Mouse (Mus musculus) thymus, adult 2 months (tissue): Measurements from ENCODE around the gene Phpt1. TPM values are rescaled to one million over a fixed set of nuclear protein-coding genes. Genes with fewer than 3 reads are reported as not detected.

Experiments used
- DNase-seq: peaks from one replicate; pipeline ENCODE4 v3.0.0; 2021
- H3K27ac ChIP-seq: fragments of 200-500 bp; 2 replicates; pipeline ENCODE4 v1.5.1; 2012; ENCODE audit warnings: low read length, control low read depth; ENCODE audit not compliant: control insufficient read depth, insufficient read depth
- H3K27me3 ChIP-seq: fragments of 200-500 bp; 2 replicates; pipeline ENCODE4 v1.6.1; 2012; ENCODE audit warnings: mild to moderate bottlenecking, low read length, moderate library complexity, mixed read lengths; ENCODE audit not compliant: control insufficient read depth, insufficient read depth
- H3K36me3 ChIP-seq: fragments of 200-500 bp; 2 replicates; pipeline ENCODE4 v1.6.1; 2012; ENCODE audit warnings: mild to moderate bottlenecking, low read length, moderate library complexity; ENCODE audit not compliant: control insufficient read depth, insufficient read depth
- H3K4me1 ChIP-seq: fragments of 200-500 bp; replicated peaks from 2 replicates; pipeline ENCODE4 v1.6.1; 2012; ENCODE audit warnings: low read length; ENCODE audit not compliant: control insufficient read depth, insufficient read depth
- H3K4me3 ChIP-seq: fragments of 200-500 bp; 2 replicates; pipeline ENCODE4 v1.5.1; 2012; ENCODE audit warnings: mild to moderate bottlenecking, low read length, control low read depth, moderate library complexity; ENCODE audit not compliant: control insufficient read depth, insufficient read depth
- CTCF ChIP-seq: fragments of 200-500 bp; IDR thresholded peaks from 2 replicates; pipeline ENCODE4 v1.5.1; 2012; ENCODE audit warnings: mild to moderate bottlenecking, control low read depth, low read length, moderate library complexity, borderline replicate concordance; ENCODE audit not compliant: control insufficient read depth, poor library complexity, insufficient read depth; ENCODE audit errors: extremely low read depth
- POLR2A ChIP-seq: fragments of 200-500 bp; IDR thresholded peaks from 2 replicates; pipeline ENCODE4 v1.6.1; 2012; ENCODE audit warnings: mild to moderate bottlenecking, low read length, control low read depth, moderate library complexity; ENCODE audit not compliant: control insufficient read depth, poor library complexity, insufficient read depth; ENCODE audit errors: extremely low read depth
- WGBS: fragments of 180-500 bp; shearing (Covaris S2); methylation state at CpG from one replicate; pipeline ENCODE4 v1.1.7; 2018; 5-methylcytosine and 5-hydroxymethylcytosine counted together
- polyA plus RNA-seq: library from polyadenylated mRNA; depleted of rRNA; stranded (reverse); fragments of >200 nt; gene quantifications from 2 replicates; pipeline ENCODE4 v1.2.3, GENCODE M21; 2012

Phpt1 gene
- polyA plus RNA-seq, 1 experiment = 94.7 TPM

DNA sequence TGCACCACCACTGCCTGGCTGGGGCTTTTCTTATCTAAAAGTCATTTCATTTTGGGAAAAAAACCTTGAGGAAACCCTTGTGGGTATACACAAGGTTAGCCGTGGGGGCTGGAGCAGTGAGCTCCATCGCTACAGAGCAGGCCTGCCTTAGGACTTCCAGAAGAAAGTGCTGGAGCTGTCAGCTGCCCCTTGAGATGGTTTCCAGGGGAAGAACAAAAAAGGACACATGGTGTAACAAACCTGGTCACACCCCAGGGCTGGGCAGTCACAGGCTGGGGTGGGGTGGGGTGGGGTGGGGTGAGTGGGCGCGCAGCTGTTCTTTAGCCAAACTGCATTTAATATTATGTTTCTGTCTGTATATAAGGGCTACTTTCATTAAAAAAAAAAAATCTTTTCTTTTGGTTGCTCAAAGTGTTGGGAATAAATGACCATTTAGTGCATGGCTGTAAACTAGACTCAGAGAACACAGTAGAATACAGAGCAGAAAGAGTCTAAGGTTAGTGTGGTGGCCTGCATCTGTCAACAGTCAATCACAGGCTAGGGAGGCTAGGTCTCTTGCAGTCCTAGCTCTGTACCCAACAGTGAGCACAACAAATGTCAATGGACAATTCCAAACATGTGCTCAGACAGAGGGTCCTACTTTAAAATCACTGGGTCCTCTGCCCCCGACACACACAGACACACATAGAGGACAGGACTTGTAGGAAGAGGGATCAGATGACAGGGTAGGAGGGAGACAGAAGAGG, 21.9 kb upstream of the Phpt1 start:
- peaks cover 70% of the 10 kb centered on the region for H3K36me3 ChIP-seq
- 95% methylated on average over 5 of the region's 5 CpGs for WGBS
- no peaks in the 10 kb centered on the region for H3K4me1 ChIP-seq
- TF ChIP-seq CTCF (no peak), POLR2A (no peak)
- no peaks in the 10 kb centered on the region for H3K27me3 ChIP-seq
- no peak overlapping the region for H3K27ac ChIP-seq
- no peak overlapping the region for H3K4me3 ChIP-seq
- no peak for DNase-seq

DNA sequence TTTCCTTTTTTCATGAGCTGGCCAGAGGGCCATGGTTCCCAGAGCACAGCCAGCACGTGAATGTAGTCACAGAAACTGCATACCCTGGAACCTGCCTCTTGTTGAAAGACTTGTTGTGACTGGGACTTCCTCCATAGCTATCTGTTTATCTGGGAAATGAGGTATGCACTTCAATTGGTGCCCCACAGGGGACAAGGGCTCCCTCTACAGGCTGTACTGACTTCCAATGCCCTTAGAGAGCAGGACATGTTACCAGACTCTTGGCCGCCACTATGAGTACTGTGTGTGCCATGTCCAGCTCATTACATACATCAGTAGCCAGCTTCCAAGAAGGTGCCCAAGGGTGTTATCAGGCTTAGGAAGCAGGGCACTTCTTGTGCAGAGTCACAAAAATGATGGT, 16.8 kb upstream of the Phpt1 start:
- peak; percentile 47 for DNase-seq
- 87% methylated on average over 2 of the region's 2 CpGs for WGBS

DNA sequence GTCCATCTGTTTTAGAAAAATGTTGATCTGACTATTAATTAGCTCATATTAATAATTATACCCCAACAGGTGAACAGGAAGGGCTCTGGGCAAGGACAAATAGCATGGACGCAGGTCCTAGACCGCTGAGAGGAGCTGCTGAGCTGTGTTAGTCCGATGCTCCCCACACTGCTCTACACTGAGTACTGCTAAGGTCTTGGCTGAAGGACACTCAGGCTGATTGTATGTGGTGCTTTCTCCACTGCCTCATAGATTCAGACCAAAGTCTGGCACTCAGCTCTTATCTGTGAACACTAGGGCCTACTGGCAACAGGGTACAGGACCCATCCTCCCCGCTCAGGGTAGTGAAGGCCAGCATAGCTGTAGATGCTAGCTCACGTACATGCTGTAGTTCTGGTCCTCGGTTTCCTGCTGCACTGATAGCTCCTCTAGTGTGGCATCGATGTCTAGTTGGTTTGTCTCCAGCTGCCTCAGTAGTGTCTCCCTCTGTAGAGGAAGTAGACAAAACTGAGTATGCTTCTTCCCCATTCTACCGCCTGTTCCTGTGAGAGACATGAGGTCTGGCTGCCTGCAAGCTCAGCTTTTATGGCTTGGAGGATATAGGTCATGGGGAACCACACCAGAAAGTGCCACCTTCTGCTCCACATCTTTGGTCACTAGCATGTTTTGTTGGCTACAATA, 13.3 kb upstream of the Phpt1 start:
- Histone ChIP-seq H3K36me3 (peaks cover 13% of the 10 kb centered on the region), H3K27me3 (no peaks in the 10 kb centered on the region), H3K4me1 (no peaks in the 10 kb centered on the region), H3K27ac (no peak overlapping the region), H3K4me3 (no peak overlapping the region)
- WGBS = 81% methylated on average over 8 of the region's 8 CpGs
- TF ChIP-seq POLR2A = no peak
- TF ChIP-seq CTCF = no peak
- DNase-seq = no peak

More for the DNA sequence above, 16.8 kb upstream of the Phpt1 start:
- peaks cover 39% of the 10 kb centered on the region for H3K36me3 ChIP-seq
- H3K27me3 ChIP-seq = no peaks in the 10 kb centered on the region
- no peaks in the 10 kb centered on the region for H3K4me1 ChIP-seq
- no peak for TF ChIP-seq POLR2A
- no peak for TF ChIP-seq CTCF
- H3K4me3 ChIP-seq = no peak overlapping the region
- H3K27ac ChIP-seq = no peak overlapping the region

DNA sequence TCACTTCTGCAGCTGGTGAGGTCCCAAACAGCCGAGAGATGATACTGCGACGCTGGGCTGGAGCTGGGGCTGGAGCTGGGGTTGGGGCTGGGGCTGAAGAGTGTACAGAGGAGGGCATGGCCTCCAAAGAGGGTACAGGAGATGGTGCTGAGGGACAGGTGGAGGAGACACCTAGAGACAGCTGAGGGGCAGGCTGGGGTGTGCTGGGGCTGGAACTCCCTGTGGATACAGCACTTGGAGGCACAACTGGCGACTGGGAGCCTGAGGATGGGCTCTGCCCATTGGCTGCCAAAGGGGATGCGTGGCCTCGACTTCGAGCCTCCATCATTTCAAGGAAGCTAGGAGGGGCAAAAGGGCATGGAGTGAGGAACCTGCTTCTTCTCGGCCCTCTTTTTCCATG, 12.3 kb upstream of the Phpt1 start:
- H3K27ac ChIP-seq = no peak overlapping the region
- no peak for DNase-seq
- no peak overlapping the region for H3K4me3 ChIP-seq
- no peaks in the 10 kb centered on the region for H3K27me3 ChIP-seq
- H3K36me3 ChIP-seq = peaks cover 3% of the 10 kb centered on the region
- no peaks in the 10 kb centered on the region for H3K4me1 ChIP-seq
- TF ChIP-seq POLR2A (no peak), CTCF (no peak)
- 98% methylated on average over 8 of the region's 8 CpGs for WGBS

DNA sequence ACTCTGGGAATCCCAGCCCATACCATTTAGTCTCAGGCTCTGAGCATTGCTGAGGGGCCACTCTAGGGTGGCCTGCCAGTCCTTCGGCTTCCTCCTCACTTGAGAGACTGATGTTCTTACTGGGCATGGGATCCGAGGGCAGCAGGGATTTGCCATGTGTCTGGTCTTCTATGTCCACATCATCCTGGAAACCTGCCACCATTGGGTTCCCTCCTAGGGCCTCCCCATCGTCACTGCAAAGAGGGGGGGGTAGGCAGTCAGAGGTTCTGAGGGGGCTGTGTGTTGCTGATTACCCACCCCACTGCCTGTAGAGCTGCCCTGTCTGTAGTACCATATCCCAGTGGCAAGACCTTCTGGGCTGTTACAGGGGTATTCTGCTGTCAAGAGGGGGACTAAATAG, 10.6 kb upstream of the Phpt1 start:
- Histone ChIP-seq H3K4me3 (no peak overlapping the region), H3K27me3 (no peaks in the 10 kb centered on the region), H3K4me1 (peaks cover 12% of the 10 kb centered on the region), H3K36me3 (no peaks in the 10 kb centered on the region; the same call in 1 of the 2 replicates), H3K27ac (no peak overlapping the region)
- WGBS = 91% methylated on average over 3 of the region's 3 CpGs
- TF ChIP-seq POLR2A (no peak), CTCF (no peak)
- DNase-seq = no peak

DNA sequence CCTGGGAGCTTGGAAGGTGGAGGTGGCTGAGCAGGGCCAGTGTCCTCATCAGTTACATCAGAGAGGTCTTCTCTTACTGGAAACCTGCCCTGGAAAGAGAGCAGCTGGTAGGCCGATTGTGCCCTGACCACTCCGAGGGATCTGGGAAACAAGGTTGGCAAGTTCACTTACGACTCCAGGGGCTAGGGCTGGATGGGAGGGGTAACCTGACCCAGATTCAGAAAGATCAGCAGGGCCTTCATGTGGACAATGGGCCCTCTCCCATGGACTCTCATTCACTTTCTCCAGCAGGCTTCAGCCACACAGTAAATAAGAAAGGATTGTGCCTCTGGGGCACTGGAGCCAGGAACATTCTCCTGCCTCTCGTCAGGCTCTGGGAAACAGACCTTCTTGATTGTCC, 9.8 kb upstream of the Phpt1 start:
- 0 out of 2 replicates have a peak, but pooled peaks cover 1% of the 10 kb centered on the region for H3K27me3 ChIP-seq
- H3K27ac ChIP-seq = no peak overlapping the region
- no peak for DNase-seq
- no peak overlapping the region for H3K4me3 ChIP-seq
- no peak for TF ChIP-seq CTCF
- no peak for TF ChIP-seq POLR2A
- 96% methylated on average over 4 of the region's 4 CpGs for WGBS
- H3K36me3 ChIP-seq = no peaks in the 10 kb centered on the region; the same call in 1 of the 2 replicates
- H3K4me1 ChIP-seq = peaks cover 17% of the 10 kb centered on the region

DNA sequence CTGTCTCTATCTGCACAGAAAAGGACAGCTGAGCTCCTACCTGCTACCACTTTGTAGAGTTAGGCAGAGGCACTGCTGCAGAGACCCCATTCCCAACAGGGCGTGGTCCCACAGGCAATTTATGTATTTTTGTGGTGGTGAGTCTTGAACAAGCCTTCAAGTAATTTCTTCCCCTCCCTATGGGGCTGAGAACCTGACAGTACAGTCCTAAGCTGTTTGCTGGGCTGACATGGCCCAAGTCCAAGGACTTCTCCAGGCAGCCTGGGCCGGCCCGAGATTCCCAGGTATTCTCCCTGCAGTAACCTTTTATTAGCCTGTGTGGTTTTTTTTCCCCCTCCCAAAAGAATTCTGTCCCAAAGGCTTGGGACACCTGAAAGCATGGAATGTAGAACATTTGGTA, 9.1 kb upstream of the Phpt1 start:
- H3K36me3 ChIP-seq = no peaks in the 10 kb centered on the region; the same call in 1 of the 2 replicates
- H3K27ac ChIP-seq = no peak overlapping the region
- WGBS = 94% methylated on average over 3 of the region's 3 CpGs
- no peak for TF ChIP-seq POLR2A
- no peak for TF ChIP-seq CTCF
- peaks cover 8% of the 10 kb centered on the region for H3K27me3 ChIP-seq
- no peak for DNase-seq
- H3K4me1 ChIP-seq = peaks cover 24% of the 10 kb centered on the region
- H3K4me3 ChIP-seq = no peak overlapping the region
